Mouse (Mus musculus) liver, embryonic 13.5 days (tissue): ENCODE measurements around the gene Aars. TPM values are rescaled to one million over a fixed set of nuclear protein-coding genes. Genes with fewer than 3 reads are reported as not detected.
"Not testable (repeated sequence)": the region's sequence is repeated elsewhere in the genome, so short reads cannot be mapped to it uniquely, and the experiment has no call there.

ENCODE experiments used
- ATAC-seq: fragments of 200-750 bp; cut with Nextera tagmentation; 2 replicates; pipeline ENCODE4 v1.8.0; 2017; ENCODE audit warnings: low read depth, mild to moderate bottlenecking, moderate number of reproducible peaks, moderate library complexity
- DNase-seq: peaks from one replicate; pipeline ENCODE4 v3.0.0; 2022
- H3K27ac ChIP-seq: fragments of 300-500 bp; sonication (generic); 2 replicates; pipeline ENCODE4 v1.5.1; 2015; ENCODE audit warnings: moderate library complexity, mild to moderate bottlenecking, inconsistent platforms
- H3K27me3 ChIP-seq: fragments of 300-500 bp; sonication (generic); 2 replicates; pipeline ENCODE4 v1.6.1; 2015; ENCODE audit warnings: mild to moderate bottlenecking, inconsistent platforms
- H3K36me3 ChIP-seq: fragments of 300-500 bp; sonication (generic); 2 replicates; pipeline ENCODE4 v1.6.1; 2015; ENCODE audit warnings: mild to moderate bottlenecking, inconsistent platforms
- H3K4me1 ChIP-seq: fragments of 300-500 bp; sonication (generic); replicated peaks from 2 replicates; pipeline ENCODE4 v1.6.1; 2015; ENCODE audit warnings: inconsistent platforms
- H3K4me2 ChIP-seq: fragments of 300-500 bp; sonication (generic); 2 replicates; pipeline ENCODE4 v1.6.1; 2015; ENCODE audit warnings: inconsistent platforms, mild to moderate bottlenecking, moderate library complexity
- H3K4me3 ChIP-seq: fragments of 300-500 bp; sonication (generic); replicated peaks from 2 replicates; pipeline ENCODE4 v1.5.1; 2015; ENCODE audit warnings: mild to moderate bottlenecking, inconsistent platforms
- H3K9ac ChIP-seq: fragments of 300-500 bp; sonication (generic); 2 replicates; pipeline ENCODE4 v1.6.1; 2015; ENCODE audit warnings: mild to moderate bottlenecking, inconsistent platforms
- H3K9me3 ChIP-seq: fragments of 300-500 bp; sonication (generic); replicated peaks from 2 replicates; pipeline ENCODE4 v1.6.1; 2016; ENCODE audit warnings: inconsistent platforms
- WGBS: fragments of 180-500 bp; shearing (Covaris S2); methylation state at CpG from one replicate; pipeline ENCODE4 v1.1.7; 2015; ENCODE audit not compliant: insufficient replicate concordance; 5-methylcytosine and 5-hydroxymethylcytosine counted together
- polyA plus RNA-seq: library from polyadenylated mRNA; unstranded; fragments of >200 nt; fragmentation: Nextera tagmentation; extraction: Ambion mirVana; gene quantifications from 2 replicates; pipeline ENCODE4 v1.2.1, GENCODE M21; 2015

The Aars gene
- polyA plus RNA-seq, 1 experiment from 2014 or later = 55.5 TPM

DNA sequence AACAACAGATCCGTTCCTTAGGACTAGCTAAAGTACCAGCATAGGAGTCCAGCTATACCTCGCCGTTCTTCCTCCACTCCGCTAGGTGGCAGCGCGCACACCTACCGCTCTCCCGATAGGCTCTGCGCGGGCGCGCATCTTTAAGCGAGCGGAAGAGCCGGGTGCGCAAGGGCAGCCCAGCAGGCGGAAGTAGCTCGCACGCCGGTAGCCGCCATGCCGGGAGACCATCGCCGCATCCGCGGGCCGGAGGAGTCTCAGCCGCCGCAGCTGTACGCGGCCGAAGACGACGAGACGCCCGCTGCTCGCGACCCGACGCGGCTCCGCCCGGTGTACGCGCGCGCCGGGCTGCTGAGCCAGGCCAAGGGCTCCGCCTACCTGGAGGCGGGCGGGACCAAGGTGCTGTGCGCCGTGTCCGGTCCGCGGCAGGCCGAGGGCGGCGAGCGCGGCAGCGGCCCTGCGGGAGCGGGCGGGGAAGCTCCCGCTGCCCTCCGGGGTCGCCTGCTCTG is 23.3 kb downstream of the Aars start, which contains the start of gene Exosc6:
Exosc6 (plus strand) TSS at position 182 of the 506 bp plus-strand sequence.
- under 1% methylated on average over 65 of the region's 68 CpGs for WGBS
- peaks cover 48% of the 10 kb centered on the region for H3K36me3 ChIP-seq
- H3K9me3 ChIP-seq = no peaks in the 10 kb centered on the region
- peak within 1 kb of the TSS; percentile 94 for H3K9ac ChIP-seq
- H3K4me1 ChIP-seq = peaks cover 61% of the 10 kb centered on the region
- ATAC-seq (peak; percentile 91), DNase-seq (peak; percentile 86)
- no peaks in the 10 kb centered on the region for H3K27me3 ChIP-seq
- peak within 1 kb of the TSS; percentile 100 for H3K4me2 ChIP-seq
- H3K4me3 ChIP-seq = peak within 1 kb of the TSS; percentile 94
- H3K27ac ChIP-seq = peak within 1 kb of the TSS; percentile 90

- Histone ChIP-seq H3K9me3 (no peaks in the 10 kb centered on the region), H3K9ac (peak overlapping the region; percentile 94), H3K27ac (peak overlapping the region; percentile 90), H3K36me3 (peaks cover 42% of the 10 kb centered on the region), H3K4me3 (peak overlapping the region; percentile 94), H3K27me3 (no peaks in the 10 kb centered on the region), H3K4me2 (peak overlapping the region; percentile 100), H3K4me1 (peaks cover 67% of the 10 kb centered on the region)
- ATAC-seq (peak; percentile 52), DNase-seq (peak; percentile 29)
- WGBS = under 1% methylated on average over 52 of the region's 63 CpGs
Measured at GRCm38 (mm10) chr8:111056691-111057293, 23.8 kb downstream of the Aars start.

- H3K27me3 ChIP-seq = no peaks in the 10 kb centered on the region
- peaks cover 19% of the 10 kb centered on the region for H3K36me3 ChIP-seq
- no peak overlapping the region for H3K4me2 ChIP-seq
- DNase-seq = no peak
- ATAC-seq = no peak
- H3K27ac ChIP-seq = no peak overlapping the region
- WGBS = 49% methylated on average over 2 of the region's 2 CpGs
- H3K9ac ChIP-seq = no peak overlapping the region; the same call in 1 of the 2 replicates
- H3K4me1 ChIP-seq = peaks cover 78% of the 10 kb centered on the region
- no peaks in the 10 kb centered on the region for H3K9me3 ChIP-seq
- no peak overlapping the region for H3K4me3 ChIP-seq
Measured at GRCm38 (mm10) chr8:111058946-111059572, 26.1 kb downstream of the Aars start.

- H3K4me1 ChIP-seq = peaks cover 60% of the 10 kb centered on the region
- peak overlapping the region; percentile 71 for H3K4me3 ChIP-seq
- H3K27me3 ChIP-seq = no peaks in the 10 kb centered on the region; the same call in 1 of the 2 replicates
- no peaks in the 10 kb centered on the region; the same call in 1 of the 2 replicates for H3K36me3 ChIP-seq
- H3K9ac ChIP-seq = peak overlapping the region; percentile 70
- WGBS = under 1% methylated on average over 14 of the region's 14 CpGs
- no peak overlapping the region for H3K27ac ChIP-seq
- ATAC-seq (no peak), DNase-seq (no peak)
- H3K4me2 ChIP-seq = peak overlapping the region; percentile 88
- H3K9me3 ChIP-seq = no peaks in the 10 kb centered on the region
Measured at GRCm38 (mm10) chr8:111061688-111062071, 28.7 kb downstream of the Aars start.

GRCm38 (mm10) chr8:111062072-111062757 is 29.3 kb downstream of the Aars start:
- H3K9ac ChIP-seq = peak overlapping the region; percentile 70
- no peak overlapping the region for H3K27ac ChIP-seq
- peak overlapping the region; percentile 71 for H3K4me3 ChIP-seq
- peak overlapping the region; percentile 88 for H3K4me2 ChIP-seq
- peaks cover 55% of the 10 kb centered on the region for H3K4me1 ChIP-seq
- no peaks in the 10 kb centered on the region; the same call in 1 of the 2 replicates for H3K27me3 ChIP-seq
- ATAC-seq (peak; percentile 84), DNase-seq (peak; percentile 75)
- H3K36me3 ChIP-seq = no peaks in the 10 kb centered on the region; the same call in 1 of the 2 replicates
- no peaks in the 10 kb centered on the region for H3K9me3 ChIP-seq
- WGBS = under 1% methylated on average over 27 of the region's 27 CpGs

DNA sequence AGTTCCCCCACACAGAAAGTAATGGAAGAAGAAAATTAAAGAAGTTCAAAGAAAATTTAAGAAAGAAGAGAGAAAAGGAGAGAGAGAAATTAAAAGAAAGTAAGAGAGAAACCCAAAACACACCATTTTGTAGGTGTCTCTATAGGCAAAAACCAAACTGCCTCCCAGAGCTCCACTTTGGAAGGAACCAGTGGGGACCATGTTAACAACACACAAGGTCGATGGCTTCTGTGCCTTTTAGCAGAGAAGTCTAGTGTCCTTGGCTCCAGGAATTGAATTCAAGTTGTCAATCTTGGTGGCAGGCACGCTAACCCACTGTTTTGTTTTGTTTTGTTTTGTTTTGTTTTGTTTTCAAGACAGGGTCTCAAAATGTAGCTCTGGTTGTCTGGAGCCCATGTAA is 29.9 kb downstream of the Aars start:
- 61% methylated on average over 2 of the region's 2 CpGs for WGBS
- no peaks in the 10 kb centered on the region; the same call in 1 of the 2 replicates for H3K27me3 ChIP-seq
- no peaks in the 10 kb centered on the region for H3K36me3 ChIP-seq
- ATAC-seq = no peak
- H3K4me2 ChIP-seq = peak overlapping the region; percentile 88
- H3K9me3 ChIP-seq = no peaks in the 10 kb centered on the region
- H3K4me1 ChIP-seq = peaks cover 48% of the 10 kb centered on the region
- H3K4me3 ChIP-seq = 0 out of 2 replicates have a peak overlapping the region, but pooled peaks have one; percentile 71
- no peak overlapping the region for H3K9ac ChIP-seq
- DNase-seq = no peak
- no peak overlapping the region for H3K27ac ChIP-seq

DNA sequence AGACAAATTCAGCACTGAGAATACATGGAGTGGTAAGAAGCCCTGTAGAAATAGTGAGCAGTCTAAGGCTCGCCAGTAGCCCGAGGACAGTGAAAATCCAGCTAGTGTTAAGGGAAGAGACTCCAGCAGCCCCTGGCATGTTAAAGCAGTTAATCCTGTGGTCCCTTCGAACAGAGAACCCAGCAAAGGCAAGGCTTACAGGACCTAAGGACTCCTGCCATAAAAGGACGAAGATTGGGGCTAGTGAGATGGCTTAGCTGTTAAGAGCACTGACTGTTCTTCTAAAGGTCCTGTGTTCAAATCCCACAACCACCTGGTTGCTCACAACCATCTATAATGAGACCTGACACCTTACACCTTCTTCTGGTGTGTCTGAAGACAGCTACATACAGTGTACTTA is 33.4 kb downstream of the Aars start:
- no peak for ATAC-seq
- H3K27ac ChIP-seq = no peak overlapping the region
- peaks cover 16% of the 10 kb centered on the region for H3K4me1 ChIP-seq
- no peaks in the 10 kb centered on the region for H3K36me3 ChIP-seq
- no peaks in the 10 kb centered on the region for H3K9me3 ChIP-seq
- no peak for DNase-seq
- no peak overlapping the region for H3K4me2 ChIP-seq
- 48% methylated on average over 4 of the region's 4 CpGs for WGBS
- peaks cover 2% of the 10 kb centered on the region; the same call in 1 of the 2 replicates for H3K27me3 ChIP-seq
- H3K4me3 ChIP-seq = no peak overlapping the region
- no peak overlapping the region for H3K9ac ChIP-seq

GRCm38 (mm10) chr8:111067439-111067838 is 34.5 kb downstream of the Aars start:
- Histone ChIP-seq H3K9me3 (no peaks in the 10 kb centered on the region), H3K4me2 (no peak overlapping the region), H3K9ac (no peak overlapping the region), H3K4me3 (no peak overlapping the region), H3K27ac (no peak overlapping the region), H3K27me3 (peaks cover 2% of the 10 kb centered on the region; the same call in 1 of the 2 replicates), H3K36me3 (no peaks in the 10 kb centered on the region), H3K4me1 (0 out of 2 replicates have a peak, but pooled peaks cover 5% of the 10 kb centered on the region)
- WGBS = 34% methylated on average over 10 of the region's 10 CpGs
- ATAC-seq (no peak), DNase-seq (no peak)

DNA sequence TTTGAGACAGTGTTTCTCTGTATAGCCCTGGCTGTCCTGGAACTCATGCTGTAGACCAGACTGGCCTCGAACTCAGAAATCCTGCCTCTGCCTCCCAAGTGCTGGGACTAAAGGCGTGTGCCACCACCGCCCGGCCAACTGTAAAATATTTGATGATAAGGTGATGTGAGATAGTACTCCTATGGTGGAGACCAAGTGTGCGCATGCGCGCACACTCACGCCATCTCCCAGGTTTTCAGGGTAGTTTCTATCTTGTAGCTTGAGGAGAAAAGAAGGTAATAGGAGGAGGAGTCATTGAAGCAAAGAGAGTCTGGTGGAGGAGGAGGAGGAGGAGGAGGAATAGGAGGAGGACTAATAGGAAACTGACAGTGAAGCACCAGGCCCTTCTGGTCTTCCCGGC is 35.7 kb downstream of the Aars start:
- H3K9ac ChIP-seq, H3K4me3 ChIP-seq, ATAC-seq, H3K4me2 ChIP-seq, DNase-seq, H3K27me3 ChIP-seq, H3K4me1 ChIP-seq, H3K36me3 ChIP-seq, H3K9me3 ChIP-seq, H3K27ac ChIP-seq: not testable (repeated sequence)
- 71% methylated on average over 9 of the region's 9 CpGs for WGBS

DNA sequence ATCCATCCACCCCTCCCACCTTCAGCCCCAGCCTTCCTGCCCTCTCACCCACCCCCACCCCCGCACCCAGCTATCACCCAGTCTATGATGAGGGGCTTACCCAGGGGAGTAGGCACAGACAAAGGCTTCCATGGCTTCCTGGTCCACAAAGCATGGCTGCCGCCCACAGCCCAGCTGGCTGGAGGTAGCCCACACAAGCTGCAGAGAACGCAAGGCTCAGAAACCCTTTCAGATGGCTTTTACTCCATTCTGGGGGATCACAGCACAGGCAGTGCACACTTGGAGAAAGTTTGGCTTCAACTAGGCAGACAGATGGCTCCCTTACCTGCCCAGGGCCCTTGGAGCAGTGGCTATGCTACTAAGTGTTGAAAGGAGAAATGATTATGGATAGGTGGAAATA is 43.0 kb downstream of the Aars start:
- 69% methylated on average over 3 of the region's 3 CpGs for WGBS
- H3K27me3 ChIP-seq = no peaks in the 10 kb centered on the region
- ATAC-seq = no peak
- H3K9ac ChIP-seq = no peak overlapping the region
- H3K4me1 ChIP-seq = 0 out of 2 replicates have a peak, but pooled peaks cover 3% of the 10 kb centered on the region
- H3K9me3 ChIP-seq = peaks cover 5% of the 10 kb centered on the region; the same call in 1 of the 2 replicates
- H3K36me3 ChIP-seq = no peaks in the 10 kb centered on the region
- DNase-seq = no peak
- no peak overlapping the region for H3K27ac ChIP-seq
- H3K4me2 ChIP-seq = no peak overlapping the region
- H3K4me3 ChIP-seq = no peak overlapping the region

DNA sequence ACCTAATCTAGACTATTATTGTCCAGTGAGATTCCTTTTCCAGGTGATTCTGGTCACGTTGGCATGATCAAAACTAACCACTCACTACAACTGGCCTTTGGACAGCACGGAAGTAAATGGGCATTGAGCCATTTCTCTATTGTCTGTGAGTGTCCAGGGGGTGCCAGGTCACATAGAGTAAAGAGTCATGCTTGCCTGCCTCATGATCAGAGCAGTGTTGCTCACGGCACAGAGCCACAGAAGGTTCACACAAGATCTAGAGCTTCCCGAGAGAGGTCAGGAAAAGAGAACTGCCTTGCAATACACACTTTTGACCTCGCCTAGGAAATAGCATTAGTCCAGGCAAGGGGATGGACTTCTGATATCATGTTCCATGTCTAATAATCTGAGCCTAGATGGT is 46.5 kb downstream of the Aars start:
- no peaks in the 10 kb centered on the region for H3K9me3 ChIP-seq
- ATAC-seq = no peak

More for the DNA sequence above, 46.5 kb downstream of the Aars start:
- 0 out of 2 replicates have a peak, but pooled peaks cover 3% of the 10 kb centered on the region for H3K4me1 ChIP-seq
- no peak overlapping the region for H3K9ac ChIP-seq
- H3K27ac ChIP-seq = no peak overlapping the region
- WGBS = 51% methylated on average over 5 of the region's 5 CpGs
- H3K4me3 ChIP-seq = no peak overlapping the region
- 0 out of 2 replicates have a peak, but pooled peaks cover 2% of the 10 kb centered on the region for H3K27me3 ChIP-seq
- H3K36me3 ChIP-seq = no peaks in the 10 kb centered on the region
- H3K4me2 ChIP-seq = no peak overlapping the region
- no peak for DNase-seq
